Mouse (Mus musculus) left cerebral cortex, adult 18-20 months (tissue): ENCODE results near the gene Spc24. TPM values are rescaled to one million over a fixed set of nuclear protein-coding genes. Genes with fewer than 3 reads are reported as not detected.
"Not testable (repeated sequence)": the region's sequence is repeated elsewhere in the genome, so short reads cannot be mapped to it uniquely, and the experiment has no call there.

Experiments
- DNase-seq, 2 experiments: peaks; one replicate each; pipeline ENCODE4 v3.0.0; 2021 to 2022; ENCODE audit warnings: low spot score in 2 of 2, mixed read lengths in 1 of 2
- long read RNA-seq, 2 experiments: library from polyadenylated mRNA; stranded (forward); transcript quantifications; one replicate each; pipeline ENCODE4 v2.0.0; 2021
- total RNA-seq, 2 experiments: library from RNA; stranded (reverse); gene quantifications; 2 replicates each; pipeline ENCODE4 v1.2.3; 2021

Spc24 gene
- 1 to 10 TPM; 3.1 to 5.0 TPM for total RNA-seq
- long read RNA-seq, experiment 1, partial matches to known transcripts: 0 of 1 reads
- long read RNA-seq, experiment 1, other reads (novel, unspliced or antisense): 0 of 1 reads
- long read RNA-seq, experiment 2, partial matches to known transcripts: 1 of 4 reads
- long read RNA-seq, experiment 2, other reads (novel, unspliced or antisense): 2 of 4 reads

DNA sequence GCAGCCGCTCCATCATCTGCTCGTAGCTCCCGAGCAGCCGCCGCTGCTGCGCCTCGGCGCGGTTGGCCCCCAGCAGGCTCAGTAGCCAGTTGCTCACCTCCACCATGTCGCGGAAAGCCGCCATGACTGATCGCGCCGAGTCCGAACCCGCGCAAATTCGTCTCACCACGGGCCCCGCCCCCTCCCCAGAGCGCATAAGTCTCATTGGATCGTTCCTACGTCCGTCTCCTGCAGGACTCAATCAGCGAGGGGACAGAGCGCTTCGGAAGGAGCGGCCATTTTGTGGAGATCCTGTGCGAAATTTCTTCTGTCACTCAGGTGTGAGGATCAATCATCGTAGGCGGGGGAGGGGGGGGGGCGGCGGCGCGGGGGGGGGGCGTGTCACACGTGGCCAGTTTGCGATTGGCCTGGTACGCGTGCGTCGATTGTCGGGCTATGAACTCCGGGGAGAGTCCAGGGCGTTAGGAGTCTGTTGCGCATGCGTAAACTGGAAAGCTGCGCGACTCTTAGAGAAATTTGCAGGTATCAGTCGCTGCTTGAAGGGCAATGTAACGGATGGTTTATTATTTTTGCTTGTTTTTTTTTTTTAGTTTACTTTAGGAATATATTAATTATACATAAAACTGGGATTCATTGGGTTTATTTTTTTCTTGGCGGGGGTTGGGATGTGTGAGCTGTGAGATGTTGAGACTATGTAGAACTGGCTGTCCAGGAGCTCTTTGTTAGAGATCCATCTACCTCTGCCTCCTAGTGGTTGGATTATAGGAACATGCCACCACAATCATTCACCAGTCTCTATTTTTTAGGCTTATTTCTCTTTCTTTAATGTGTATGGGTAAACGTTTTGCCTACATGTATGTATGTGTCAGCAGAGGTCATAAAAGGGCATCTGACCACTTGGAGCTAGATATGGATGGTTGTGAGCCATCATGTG lies at the start of gene Spc24:
Spc24 (minus strand) TSS at position 149 of the 934 bp plus-strand sequence.
- peak; percentile 94 to 96 for DNase-seq

DNA sequence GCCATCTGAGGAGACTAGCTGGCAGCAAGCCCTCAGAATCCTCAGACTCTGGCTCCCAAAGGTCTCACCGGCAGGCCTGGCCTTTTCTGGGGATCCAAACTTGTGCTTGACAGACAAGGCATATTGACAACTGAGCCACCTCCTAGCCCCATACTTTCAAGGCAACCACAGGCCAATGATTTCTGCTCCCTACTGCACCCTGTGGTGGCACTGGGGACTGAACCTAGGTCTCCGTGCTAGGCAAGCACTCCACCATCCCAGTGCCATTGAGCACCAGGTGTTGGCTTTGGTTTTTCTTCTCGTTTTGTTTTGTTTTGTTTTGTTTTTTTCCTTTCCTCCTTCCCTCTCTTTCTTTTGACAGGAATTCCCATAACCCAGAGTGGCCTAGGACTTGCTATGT lies 48.5 kb upstream of the Spc24 start:
- no peak for DNase-seq

DNA sequence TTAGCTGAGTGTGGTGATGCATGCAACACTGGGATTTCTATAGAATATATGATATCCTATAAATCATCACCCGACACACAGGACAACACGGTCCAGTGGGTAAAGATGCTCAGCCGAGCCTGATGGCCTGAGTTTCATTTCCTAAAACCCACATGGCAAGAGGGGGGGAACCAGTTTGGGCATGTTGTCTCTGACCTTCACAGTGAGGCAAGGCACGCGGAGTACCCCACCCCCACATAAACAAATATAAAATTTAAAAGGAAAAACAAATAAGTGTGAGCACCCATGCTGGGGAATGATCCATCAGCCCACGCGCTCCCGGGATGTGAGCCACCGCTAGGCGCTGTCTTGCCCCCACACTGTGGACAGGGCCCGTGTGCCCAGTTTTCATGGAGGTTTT lies 46.9 kb upstream of the Spc24 start:
- DNase-seq: no peak

GRCm38 (mm10) chr9:21806363-21806762 lies 46.3 kb upstream of the Spc24 start:
- DNase-seq: no peak

- DNase-seq: peak; percentile 87 to 93
Observed at GRCm38 (mm10) chr9:21803986-21804644, 44.0 kb upstream of the Spc24 start.

- DNase-seq: no peak
Observed at GRCm38 (mm10) chr9:21801591-21801990, 41.5 kb upstream of the Spc24 start.

DNA sequence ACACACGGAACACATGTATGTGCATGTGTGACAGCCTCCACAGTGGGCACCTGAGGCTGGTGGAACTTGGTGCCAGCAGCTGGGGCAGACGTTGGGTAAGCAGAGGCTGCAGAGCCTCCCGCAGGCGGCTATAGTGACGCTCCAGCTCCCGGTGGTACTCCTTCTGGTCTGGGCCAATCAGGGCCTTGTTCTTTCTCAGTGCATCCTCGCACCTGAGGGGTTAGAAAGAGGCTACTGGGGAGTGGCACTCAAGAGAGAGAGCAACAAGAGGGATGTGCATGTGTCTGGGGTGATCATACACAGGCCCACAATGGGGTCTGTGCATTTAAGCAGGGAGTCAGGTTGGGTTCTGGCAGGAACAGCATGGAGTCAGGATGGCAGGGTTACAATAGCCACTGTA lies 41.0 kb upstream of the Spc24 start:
- no peak for DNase-seq

GRCm38 (mm10) chr9:21799010-21799350 lies 38.9 kb upstream of the Spc24 start:
- DNase-seq: no peak

DNA sequence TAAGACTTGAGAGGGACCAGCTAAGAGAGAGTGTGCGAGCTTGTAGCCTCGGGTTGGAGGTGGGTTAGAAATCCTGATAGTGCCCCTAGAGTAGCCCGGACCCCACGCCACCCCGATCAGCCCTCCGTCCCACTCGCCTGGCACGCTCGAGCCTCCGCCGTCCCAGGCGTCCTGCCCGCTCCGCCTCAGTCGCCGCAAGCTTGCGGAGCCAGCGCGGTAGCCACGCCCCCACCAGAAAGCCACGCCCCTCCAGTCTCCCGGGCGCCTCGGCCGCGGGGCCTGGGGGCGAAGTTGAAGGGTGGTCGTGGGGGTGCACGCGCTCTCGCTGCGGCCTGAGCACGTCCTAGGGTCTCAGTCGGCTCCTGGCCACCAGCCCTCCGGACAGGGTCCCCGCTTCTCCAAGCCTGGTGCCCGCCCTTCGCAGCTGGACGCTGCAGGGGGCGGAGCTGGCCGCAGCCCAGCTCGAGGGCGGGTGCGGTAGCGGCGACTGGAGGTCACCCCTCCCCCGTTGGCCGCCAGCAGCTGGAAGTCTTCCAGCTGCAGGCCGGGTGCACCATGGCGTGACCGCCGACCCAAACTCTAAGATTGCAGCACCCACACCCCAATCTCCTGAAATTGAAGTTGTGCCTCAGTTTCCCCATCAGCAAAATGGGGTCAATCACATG lies 38.4 kb upstream of the Spc24 start, which contains the start of gene Kank2:
Kank2 (minus strand) TSS at position 400 of the 665 bp plus-strand sequence.
- peak; percentile 56 to 63 for DNase-seq

GRCm38 (mm10) chr9:21797921-21798344 lies 37.8 kb upstream of the Spc24 start:
- DNase-seq: no peak

DNA sequence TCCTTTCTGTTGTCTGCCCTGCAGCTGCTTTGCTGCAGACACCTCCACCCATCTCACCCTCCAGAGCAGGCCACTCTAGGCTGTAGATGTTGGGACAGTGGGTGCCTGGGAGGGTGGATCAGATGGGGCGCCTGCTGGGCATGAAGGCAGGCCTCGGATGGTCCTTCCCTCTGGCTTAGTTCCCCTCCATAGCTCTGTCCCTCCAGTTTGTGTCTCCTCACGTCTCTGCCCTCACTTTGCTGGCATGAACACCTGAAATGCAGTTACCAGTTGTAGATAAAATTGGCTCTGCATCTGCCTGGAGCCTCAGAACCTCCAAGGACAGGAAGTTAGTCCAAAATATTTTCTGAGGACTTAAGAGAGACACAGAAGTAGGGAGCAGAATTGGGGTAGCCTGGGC lies 36.8 kb upstream of the Spc24 start:
- no peak for DNase-seq

DNA sequence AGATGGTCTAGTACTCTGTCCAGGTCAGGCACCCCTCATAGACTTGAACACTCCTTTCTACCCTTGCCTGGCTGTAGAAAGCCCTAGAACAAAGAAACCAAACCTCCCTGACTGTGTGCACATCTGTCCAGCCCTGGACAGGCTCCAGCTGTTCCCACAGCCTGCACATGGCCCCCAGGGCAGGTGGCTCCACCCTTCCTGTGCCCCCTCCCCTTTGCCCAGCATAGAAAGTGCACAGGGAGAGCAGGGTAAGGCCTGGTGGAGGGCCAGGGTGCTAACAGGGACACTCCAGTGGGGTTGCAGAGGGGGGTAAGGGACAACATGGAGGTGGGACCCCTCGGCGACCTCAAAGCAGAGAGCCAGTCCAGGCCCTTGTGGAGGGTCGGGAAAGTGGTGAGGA lies 36.2 kb upstream of the Spc24 start:
- DNase-seq: no peak

DNA sequence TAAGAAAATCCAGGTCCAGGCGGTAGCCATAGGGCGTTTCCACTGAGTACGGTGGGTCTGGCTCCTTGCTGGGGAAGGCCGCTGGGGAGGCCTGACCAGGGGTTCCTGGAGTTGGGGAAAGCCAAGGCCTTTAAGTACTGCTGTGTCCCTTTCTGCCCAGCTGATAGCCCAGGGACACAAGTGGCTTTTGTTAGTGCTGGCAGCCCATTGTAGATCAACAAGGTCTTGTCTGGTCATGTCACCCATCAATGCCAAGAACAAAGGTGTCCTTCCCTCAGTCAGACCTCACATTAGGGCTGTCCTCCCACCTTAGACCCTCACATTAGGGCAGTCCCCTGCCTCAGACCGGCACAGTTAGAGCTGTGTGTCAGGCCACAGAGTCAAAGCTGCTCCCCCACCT lies 35.5 kb upstream of the Spc24 start:
- no peak for DNase-seq

- no peak for DNase-seq
Observed at GRCm38 (mm10) chr9:21794925-21795324, 34.8 kb upstream of the Spc24 start.

GRCm38 (mm10) chr9:21794344-21794834 lies 34.3 kb upstream of the Spc24 start:
- DNase-seq: no peak

- not testable (repeated sequence) for DNase-seq
Observed at GRCm38 (mm10) chr9:21793507-21793906, 33.4 kb upstream of the Spc24 start.

DNA sequence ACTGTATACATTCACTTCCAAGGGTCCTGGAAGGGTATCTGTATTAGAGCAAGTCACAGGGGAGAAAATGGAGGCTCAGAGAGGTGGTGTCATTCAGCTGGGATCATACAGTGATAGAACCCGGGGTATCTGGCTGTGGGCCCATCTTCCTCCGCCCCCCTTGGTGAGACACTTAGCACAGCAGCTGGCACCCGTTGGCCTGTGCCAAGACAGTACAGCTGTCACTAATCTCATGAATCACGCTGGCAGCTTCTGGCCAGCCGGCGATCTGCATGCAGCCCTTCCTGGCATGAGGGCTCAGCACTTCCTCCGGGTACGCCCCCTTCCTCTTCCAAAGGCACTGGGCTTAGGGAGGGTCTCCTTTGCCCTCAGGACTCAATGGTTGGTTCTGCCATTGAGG lies 32.5 kb upstream of the Spc24 start:
- peak; percentile 45 to 53 for DNase-seq

DNA sequence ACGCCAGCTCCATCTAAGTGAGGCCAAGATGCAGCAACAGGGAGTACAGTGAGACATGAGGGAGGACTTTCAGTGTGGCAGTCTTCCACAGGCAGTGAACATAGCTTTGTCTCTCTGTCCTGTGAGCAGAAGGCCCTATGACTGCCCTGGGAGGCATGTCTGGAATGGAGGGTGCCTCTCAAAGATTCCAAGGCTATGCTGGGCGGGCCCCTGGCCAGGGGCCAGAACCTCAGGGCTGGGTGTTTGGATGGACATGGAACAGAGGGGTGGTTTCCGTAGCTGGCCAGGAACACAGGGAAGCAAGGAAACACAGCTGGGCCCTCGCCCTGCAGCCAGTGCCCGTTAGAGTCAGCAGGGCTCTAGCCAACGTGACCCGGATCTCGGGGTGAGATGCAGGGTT lies 31.8 kb upstream of the Spc24 start:
- no peak for DNase-seq

DNA sequence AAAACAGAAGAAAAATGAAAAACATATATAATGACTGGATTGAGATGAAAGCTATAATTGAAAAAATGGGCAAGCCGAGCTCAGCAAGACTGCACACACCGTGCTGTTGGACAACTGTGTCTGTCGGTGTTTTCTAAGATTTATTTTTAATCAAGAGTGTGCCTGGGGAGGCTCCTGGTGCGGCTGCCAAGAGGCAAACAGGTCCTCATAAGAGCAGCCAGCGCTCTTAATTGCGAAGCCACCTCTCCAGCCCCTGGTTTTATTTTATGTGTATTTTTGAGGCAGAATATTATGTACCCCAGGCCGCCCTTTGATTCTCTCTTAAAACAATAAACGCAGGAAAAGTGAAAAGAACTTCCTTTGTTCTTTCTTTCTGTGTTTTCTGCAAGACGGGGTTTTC lies 28.1 kb upstream of the Spc24 start:
- DNase-seq: no peak

DNA sequence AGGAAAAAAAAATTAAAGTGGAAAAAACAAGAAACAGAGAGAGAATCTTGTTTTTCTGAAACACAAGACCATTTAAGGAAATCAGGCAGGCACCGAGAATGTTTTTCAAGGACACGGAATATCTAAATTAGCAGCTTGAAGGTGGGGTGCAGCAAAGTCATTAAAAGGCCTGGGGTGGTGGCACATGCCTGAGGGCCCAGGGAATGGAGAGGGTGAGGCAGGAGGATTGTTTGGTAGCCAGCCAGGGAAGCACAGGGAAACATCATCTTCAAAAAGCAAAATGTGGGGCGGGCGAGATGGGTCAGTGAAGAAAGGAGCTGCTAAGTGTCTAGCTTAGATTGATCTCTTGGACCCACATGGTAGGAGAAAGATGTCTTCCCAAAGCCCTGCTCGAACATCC lies 27.6 kb upstream of the Spc24 start:
- no peak for DNase-seq

DNA sequence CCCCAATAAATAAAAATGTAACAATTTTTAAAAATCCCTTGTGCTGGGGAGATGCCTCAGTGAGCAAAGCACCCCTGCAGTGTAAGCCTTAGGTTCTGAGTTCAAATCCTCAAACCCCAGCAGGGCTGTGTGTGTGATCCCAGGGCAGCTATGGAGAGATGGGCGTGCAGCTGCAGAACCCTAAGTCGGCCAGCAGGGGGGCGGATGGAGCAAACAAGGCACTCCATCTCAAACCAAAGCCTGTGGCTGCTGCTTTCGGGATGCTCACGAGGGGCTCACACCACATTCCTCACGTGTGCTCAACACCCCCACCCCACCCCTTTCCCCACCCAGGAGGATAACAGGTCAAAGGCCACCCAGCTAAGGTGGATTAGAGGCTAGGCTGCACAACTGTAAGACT lies 26.8 kb upstream of the Spc24 start:
- DNase-seq: peak; percentile 65 to 75
